In genomic region chr9:109097291-109097690, GRCm38 (mm10) we compare ENCODE assay signal across 8 mouse cellular contexts. TPM values are rescaled to one million over a fixed set of nuclear protein-coding genes. Genes with fewer than 3 reads are reported as not detected.
DNase-seq lines count a peak whose midpoint lies in the region; ATAC-seq and TF ChIP-seq lines count a peak whose summit lies in the region.

No protein-coding gene starts in this region.

- H3K4me2 ChIP-seq in forebrain, embryonic 11.5 days (ENCODE audit: low read depth, low read length, severe bottlenecking), result peak overlapping the region; percentile 53
- H3K4me2 ChIP-seq in limb, embryonic 13.5 days (replicated peaks), result peak overlapping the region; percentile 87
- H3K4me2 ChIP-seq in midbrain, postnatal 0 days (ENCODE audit: low read depth, low read length, poor library complexity, severe bottlenecking), result peak overlapping the region; percentile 87

- peak; percentile 85 for DNase-seq in heart, adult 11 months
- no peak for DNase-seq in heart, adult 8-10 months (ENCODE audit: low spot score)
- DNase-seq in forebrain, embryonic 11.5 days (ENCODE audit: low spot score), result no peak
- DNase-seq in midbrain, postnatal 0 days (ENCODE audit: low spot score), result no peak
- no peak for DNase-seq in retina, postnatal 1 day
- no peak for DNase-seq in ovary, postnatal 36 days (ENCODE audit: low spot score)

- peak overlapping the region; percentile 97 for H3K9ac ChIP-seq in forebrain, embryonic 11.5 days (ENCODE audit: low read length)
- peak overlapping the region; percentile 96 for H3K9ac ChIP-seq in limb, embryonic 13.5 days
- H3K9ac ChIP-seq in midbrain, postnatal 0 days (replicated peaks; ENCODE audit: low read length, poor library complexity, severe bottlenecking), result peak overlapping the region; percentile 88

- H3K36me3 ChIP-seq in forebrain, embryonic 11.5 days (ENCODE audit: control insufficient read depth, insufficient read depth, low read length), result no peaks in the 10 kb centered on the region; the same call in 1 of the 2 replicates
- H3K36me3 ChIP-seq in limb, embryonic 13.5 days, result peaks cover 36% of the 10 kb centered on the region
- peaks cover 11% of the 10 kb centered on the region for H3K36me3 ChIP-seq in midbrain, postnatal 0 days (ENCODE audit: insufficient read depth, low read length)

- peak overlapping the region; percentile 100 for H3K27ac ChIP-seq in forebrain, embryonic 11.5 days (ENCODE audit: low read depth, low read length)
- H3K27ac ChIP-seq in limb, embryonic 13.5 days, result peak overlapping the region; percentile 100
- H3K27ac ChIP-seq in midbrain, postnatal 0 days (ENCODE audit: low read depth, low read length), result peak overlapping the region; percentile 97

- no peaks in the 10 kb centered on the region for H3K27me3 ChIP-seq in forebrain, embryonic 11.5 days (ENCODE audit: control insufficient read depth, insufficient read depth, low read length)
- H3K27me3 ChIP-seq in limb, embryonic 13.5 days, result no peaks in the 10 kb centered on the region
- H3K27me3 ChIP-seq in midbrain, postnatal 0 days (ENCODE audit: insufficient read depth, low read length), result no peaks in the 10 kb centered on the region

- H3K4me1 ChIP-seq in forebrain, embryonic 11.5 days (replicated peaks; ENCODE audit: control insufficient read depth, insufficient read depth, low read length), result peaks cover 28% of the 10 kb centered on the region
- peaks cover 62% of the 10 kb centered on the region for H3K4me1 ChIP-seq in limb, embryonic 13.5 days
- peaks cover 26% of the 10 kb centered on the region for H3K4me1 ChIP-seq in midbrain, postnatal 0 days (ENCODE audit: insufficient read depth, low read length)

- H3K9me3 ChIP-seq in forebrain, embryonic 11.5 days (ENCODE audit: control insufficient read depth, low read length), result no peaks in the 10 kb centered on the region
- no peaks in the 10 kb centered on the region for H3K9me3 ChIP-seq in limb, embryonic 13.5 days
- no peaks in the 10 kb centered on the region for H3K9me3 ChIP-seq in midbrain, postnatal 0 days (ENCODE audit: low read length)

- ATAC-seq in forebrain, embryonic 11.5 days (replicated peaks; ENCODE audit: low FRiP score), result no peak
- ATAC-seq in limb, embryonic 13.5 days (ENCODE audit: low FRiP score, low read depth), result no peak
- no peak for ATAC-seq in midbrain, postnatal 0 days (ENCODE audit: low FRiP score)
- no peak for ATAC-seq in megakaryocyte progenitor cell, adult 5-6 weeks (replicated peaks; ENCODE audit: poor library complexity)

- WGBS in forebrain, embryonic 11.5 days, result 21% methylated on average over 6 of the region's 6 CpGs
- 25% methylated on average over 6 of the region's 6 CpGs for whole genome bisulfite sequencing in limb, embryonic 13.5 days
- 17% methylated on average over 6 of the region's 6 CpGs for WGBS in midbrain, postnatal 0 days

- no peak for TF ChIP-seq CTCF in midbrain, postnatal 0 days (IDR thresholded peaks at IDR 0.05)

- H3K4me3 ChIP-seq in forebrain, embryonic 11.5 days (ENCODE audit: low read depth, low read length), result peak overlapping the region; percentile 70
- peak overlapping the region; percentile 75 for H3K4me3 ChIP-seq in limb, embryonic 13.5 days
- H3K4me3 ChIP-seq in midbrain, postnatal 0 days (ENCODE audit: low read depth, low read length), result peak overlapping the region; percentile 74

RNA-seq across cellular contexts. Expression of gene Plxnb1, which starts 2.1 kb away (rescaled TPM):
- total RNA-seq in heart, adult 8-10 months (2022), result 10 to 100 TPM; 21.6 to 25.9 (median 22.9) TPM
- 27.3 and 28.3 TPM in 2 replicates for polyA plus RNA-seq in forebrain, embryonic 11.5 days (2014; fragmentation: Nextera tagmentation; extraction: Ambion mirVana)
- 13.0 and 13.4 TPM in 2 replicates for polyA plus RNA-seq in limb, embryonic 13.5 days (2015; fragmentation: Nextera tagmentation; extraction: Ambion mirVana)
- 64.8 and 73.2 TPM in 2 replicates for total RNA-seq in midbrain, postnatal 0 days (2014; rRNA removed)
- polyA plus RNA-seq in midbrain, postnatal 0 days (2015; fragmentation: Nextera tagmentation; extraction: Ambion mirVana), result 10.2 and 11.1 TPM in 2 replicates
- total RNA-seq in megakaryocyte progenitor cell, adult 5-6 weeks (2015), result not detected in 2 replicates
- not detected in 2 replicates for total RNA-seq in megakaryocyte progenitor cell, adult 5-6 weeks (2017)

RNA-seq across cellular contexts. Expression of gene Tma7, which starts 14.9 kb away (rescaled TPM):
- total RNA-seq in heart, adult 8-10 months (2022), result 100 to 1,000 TPM; 220 to 257 (median 236) TPM
- 671 and 746 TPM in 2 replicates for polyA plus RNA-seq in forebrain, embryonic 11.5 days (2014; fragmentation: Nextera tagmentation; extraction: Ambion mirVana)
- polyA plus RNA-seq in limb, embryonic 13.5 days (2015; fragmentation: Nextera tagmentation; extraction: Ambion mirVana), result 711 TPM in 2 replicates
- total RNA-seq in midbrain, postnatal 0 days (2014; rRNA removed), result 129 and 162 TPM in 2 replicates
- polyA plus RNA-seq in midbrain, postnatal 0 days (2015; fragmentation: Nextera tagmentation; extraction: Ambion mirVana), result 766 and 825 TPM in 2 replicates
- total RNA-seq in megakaryocyte progenitor cell, adult 5-6 weeks (2015), result 411 and 433 TPM in 2 replicates
- 121 and 130 TPM in 2 replicates for total RNA-seq in megakaryocyte progenitor cell, adult 5-6 weeks (2017)

RNA-seq across cellular contexts. Expression of gene Ccdc51, which starts 15.0 kb away (rescaled TPM):
- 10 to 100 TPM; 10.5 to 13.4 (median 12.7) TPM for total RNA-seq in heart, adult 8-10 months (2022)
- 13.2 and 17.4 TPM in 2 replicates for polyA plus RNA-seq in forebrain, embryonic 11.5 days (2014; fragmentation: Nextera tagmentation; extraction: Ambion mirVana)
- 13.4 and 14.2 TPM in 2 replicates for polyA plus RNA-seq in limb, embryonic 13.5 days (2015; fragmentation: Nextera tagmentation; extraction: Ambion mirVana)
- total RNA-seq in midbrain, postnatal 0 days (2014; rRNA removed), result 6.9 and 7.4 TPM in 2 replicates
- 4.8 and 7.1 TPM in 2 replicates for polyA plus RNA-seq in midbrain, postnatal 0 days (2015; fragmentation: Nextera tagmentation; extraction: Ambion mirVana)
- total RNA-seq in megakaryocyte progenitor cell, adult 5-6 weeks (2015), result 5.8 and 8.6 TPM in 2 replicates
- 14.6 and 15.2 TPM in 2 replicates for total RNA-seq in megakaryocyte progenitor cell, adult 5-6 weeks (2017)

RNA-seq across cellular contexts. Expression of gene Atrip, which starts 23.4 kb away (rescaled TPM):
- 1 to 10 TPM; 8.1 to 9.4 (median 8.5) TPM for total RNA-seq in heart, adult 8-10 months (2022)
- polyA plus RNA-seq in forebrain, embryonic 11.5 days (2014; fragmentation: Nextera tagmentation; extraction: Ambion mirVana), result 28.1 and 32.1 TPM in 2 replicates
- 29.0 and 31.1 TPM in 2 replicates for polyA plus RNA-seq in limb, embryonic 13.5 days (2015; fragmentation: Nextera tagmentation; extraction: Ambion mirVana)
- 34.7 and 35.1 TPM in 2 replicates for total RNA-seq in midbrain, postnatal 0 days (2014; rRNA removed)
- 32.9 and 34.7 TPM in 2 replicates for polyA plus RNA-seq in midbrain, postnatal 0 days (2015; fragmentation: Nextera tagmentation; extraction: Ambion mirVana)
- total RNA-seq in megakaryocyte progenitor cell, adult 5-6 weeks (2015), result 13.3 and 17.6 TPM in 2 replicates
- total RNA-seq in megakaryocyte progenitor cell, adult 5-6 weeks (2017), result 15.3 and 20.1 TPM in 2 replicates

RNA-seq across cellular contexts. Expression of gene Trex1, which starts 37.8 kb away (rescaled TPM):
- 10 to 100 TPM; 16.3 to 19.2 (median 17.6) TPM for total RNA-seq in heart, adult 8-10 months (2022)
- polyA plus RNA-seq in forebrain, embryonic 11.5 days (2014; fragmentation: Nextera tagmentation; extraction: Ambion mirVana), result 5.9 and 8.2 TPM in 2 replicates
- polyA plus RNA-seq in limb, embryonic 13.5 days (2015; fragmentation: Nextera tagmentation; extraction: Ambion mirVana), result 9.0 and 11.8 TPM in 2 replicates
- total RNA-seq in midbrain, postnatal 0 days (2014; rRNA removed), result 22.5 and 28.1 TPM in 2 replicates
- 14.8 and 18.6 TPM in 2 replicates for polyA plus RNA-seq in midbrain, postnatal 0 days (2015; fragmentation: Nextera tagmentation; extraction: Ambion mirVana)
- 22.4 and 24.1 TPM in 2 replicates for total RNA-seq in megakaryocyte progenitor cell, adult 5-6 weeks (2015)
- total RNA-seq in megakaryocyte progenitor cell, adult 5-6 weeks (2017), result 12.3 and 15.6 TPM in 2 replicates

Comparison
In these comparisons a context has a peak if more than half of its experiments do, and no peak if none do; other contexts are left out.
1. RNA of gene Plxnb1, which starts 2.1 kb away (total RNA-seq): 64.8 to 73.2 TPM in midbrain, postnatal 0 days and 21.6 to 25.9 TPM in heart, adult 8-10 months; not detected in megakaryocyte progenitor cell, adult 5-6 weeks; every median in the first group is over 10 times any median in the second.
2. Peak in every context shown above with its lines, with median percentiles within 50 percentile points of each other: H3K27ac ChIP-seq, H3K4me2 ChIP-seq, H3K4me3 ChIP-seq and H3K9ac ChIP-seq.